Mouse (Mus musculus): ENCODE measurements around the gene Tssc4.

DNA sequence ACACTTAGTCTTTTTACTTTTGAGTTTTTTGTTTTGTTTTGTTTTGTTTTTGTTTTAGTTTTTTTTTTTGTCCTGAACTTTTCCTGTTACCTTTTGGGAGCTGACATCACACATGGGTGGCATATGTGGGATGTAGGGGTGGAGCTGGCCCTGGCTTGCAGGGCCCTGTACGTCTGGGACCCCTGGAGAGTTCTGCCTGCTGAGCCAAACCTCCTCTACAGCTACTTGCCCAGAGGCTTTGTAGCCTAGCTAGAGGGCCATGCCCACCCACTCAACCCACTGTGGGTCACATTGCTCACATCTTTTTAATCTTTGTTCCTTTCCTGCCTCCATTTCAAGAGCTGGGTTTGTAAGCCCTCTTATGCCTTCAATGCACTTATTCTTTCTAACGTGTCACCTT lies 1.6 kb upstream of the Tssc4 start:
- TF ChIP-seq CTCF (IDR thresholded peaks at IDR 0.05; ENCODE audit: low read depth), result no peak
- no peak for TF ChIP-seq EP300 (IDR thresholded peaks at IDR 0.05; ENCODE audit: low read depth)

Data from heart, postnatal 0 days (tissue).